Mouse (Mus musculus) regulatory T cell (primary cell): Measurements from ENCODE around the gene Shisa6.

Source experiments
- in situ Hi-C: fragments of 300-600 bp; cut with MboI, MseI; formaldehyde crosslinking; loops from one replicate; pipeline ENCODE4 v1.15.1; 2025; ENCODE audit warnings: high pct_unique_total_duplicates

Shisa6 gene

DNA sequence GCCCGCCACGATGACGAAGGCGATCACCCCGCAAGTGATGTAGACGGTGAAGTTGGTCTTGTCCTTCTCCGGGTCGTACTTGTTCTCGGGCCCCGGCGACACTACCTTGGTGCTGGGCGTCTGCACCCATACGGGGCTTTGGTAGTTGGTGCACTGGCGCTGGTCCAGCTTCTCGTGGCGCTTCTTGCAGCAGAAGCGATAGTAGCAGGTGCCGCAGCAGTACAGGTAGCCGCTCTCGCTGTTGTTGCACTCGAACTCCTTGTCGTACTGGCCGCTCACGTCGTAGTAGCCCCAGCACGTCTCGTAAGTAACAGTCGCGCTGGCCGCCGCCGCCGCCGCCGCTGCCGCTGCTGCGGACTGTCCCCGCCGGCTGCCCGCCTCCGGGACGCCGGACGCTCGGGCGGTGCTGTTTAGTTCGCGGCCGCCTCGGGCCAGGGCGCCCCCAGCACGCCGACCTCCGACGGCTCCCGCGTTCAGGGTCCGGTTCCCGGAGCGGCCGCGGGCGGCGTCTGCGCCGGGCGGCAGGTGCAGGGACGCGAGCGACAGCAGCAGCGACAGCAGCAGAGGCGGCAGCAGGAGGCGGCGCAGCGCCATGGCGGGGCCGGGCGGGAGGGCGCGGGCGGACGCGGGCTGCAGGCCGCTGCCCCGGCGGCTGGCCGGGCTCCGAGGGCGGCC lies at the start of gene Shisa6:
Shisa6 (minus strand) TSS at position 594 of the 675 bp plus-strand sequence.
- in situ Hi-C loops: no loop called here

DNA sequence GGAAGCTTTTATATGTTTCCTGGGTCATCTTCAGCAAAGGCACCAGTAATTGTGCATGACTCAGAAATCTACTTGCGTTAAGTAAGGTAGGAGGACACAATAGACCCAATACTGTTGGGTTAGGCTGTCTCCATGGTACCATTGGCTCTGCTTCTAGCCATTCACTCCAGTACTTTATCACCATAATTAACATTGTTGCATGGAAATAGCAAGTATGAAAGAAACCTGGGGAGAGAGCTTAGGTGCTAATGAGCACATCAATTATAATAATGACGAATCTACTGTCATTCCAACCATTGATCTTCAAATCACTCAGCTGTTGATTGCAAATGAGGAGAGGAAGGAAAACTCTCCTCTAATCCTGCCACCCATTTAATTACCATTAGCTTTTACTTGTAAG lies 48.1 kb upstream of the Shisa6 start:
- in situ Hi-C loops: no loop called here

- in situ Hi-C loops: no loop called here
These were observed 43.3 kb upstream of the Shisa6 start for GRCm38 (mm10) chr11:66569045-66569444.

- in situ Hi-C loops: no loop called here
These were observed 42.6 kb upstream of the Shisa6 start for GRCm38 (mm10) chr11:66568386-66568791.

DNA sequence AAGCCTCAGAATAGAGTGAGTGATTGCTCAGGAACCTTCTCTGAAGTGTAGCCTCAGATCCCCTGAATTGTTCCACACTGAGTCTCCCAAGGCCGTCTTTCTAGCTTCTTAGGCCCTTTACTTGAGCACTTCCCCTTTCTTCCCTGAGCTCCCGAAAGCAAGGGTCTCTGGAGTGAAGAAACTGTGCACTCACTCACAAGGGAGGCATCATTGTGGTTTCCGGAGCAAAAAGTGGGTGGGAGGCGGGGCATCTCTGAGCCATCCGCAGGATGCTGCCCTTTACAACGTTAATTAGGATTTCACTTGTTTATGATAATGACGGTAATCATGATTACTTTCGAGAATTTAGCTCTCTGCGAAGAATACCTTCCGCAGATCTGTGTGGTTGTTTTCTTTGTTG lies 41.6 kb upstream of the Shisa6 start:
- in situ Hi-C loops: no loop called here

DNA sequence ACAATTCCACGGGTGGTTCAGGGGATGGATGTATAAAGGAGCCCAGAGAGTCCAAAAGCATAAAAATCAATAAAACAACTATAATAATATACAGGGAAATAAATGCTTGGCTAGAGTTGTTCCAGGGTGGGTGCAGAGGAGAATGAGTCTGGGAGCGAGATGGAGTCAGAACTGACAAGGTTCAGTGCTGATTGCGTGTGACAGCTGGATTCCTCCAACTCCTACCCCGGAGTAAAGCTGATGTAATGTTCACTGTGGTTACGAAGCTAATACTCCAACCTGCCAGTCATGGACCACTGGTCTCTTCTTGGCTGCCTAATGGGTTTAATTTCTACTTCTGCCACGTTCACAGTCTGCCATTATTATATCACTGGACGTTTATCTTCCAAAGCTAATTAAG lies 36.5 kb upstream of the Shisa6 start:
- in situ Hi-C loops: no loop called here

GRCm38 (mm10) chr11:66537820-66538219 lies 12.1 kb upstream of the Shisa6 start:
- in situ Hi-C loops: no loop called here

- in situ Hi-C loops: no loop called here
These were observed 10.1 kb upstream of the Shisa6 start for GRCm38 (mm10) chr11:66535866-66536265.

- in situ Hi-C loops: no loop called here
These were observed 9.4 kb upstream of the Shisa6 start for GRCm38 (mm10) chr11:66535156-66535555.

- in situ Hi-C loops: no loop called here
These were observed 8.5 kb upstream of the Shisa6 start for GRCm38 (mm10) chr11:66534291-66534690.

- in situ Hi-C loops: no loop called here
These were observed 2.4 kb upstream of the Shisa6 start for GRCm38 (mm10) chr11:66528146-66528545.

GRCm38 (mm10) chr11:66527343-66527742 lies 1.6 kb upstream of the Shisa6 start:
- in situ Hi-C loops: no loop called here

- in situ Hi-C loops: no loop called here
These were observed 1.2 kb upstream of the Shisa6 start for GRCm38 (mm10) chr11:66526981-66527320.

DNA sequence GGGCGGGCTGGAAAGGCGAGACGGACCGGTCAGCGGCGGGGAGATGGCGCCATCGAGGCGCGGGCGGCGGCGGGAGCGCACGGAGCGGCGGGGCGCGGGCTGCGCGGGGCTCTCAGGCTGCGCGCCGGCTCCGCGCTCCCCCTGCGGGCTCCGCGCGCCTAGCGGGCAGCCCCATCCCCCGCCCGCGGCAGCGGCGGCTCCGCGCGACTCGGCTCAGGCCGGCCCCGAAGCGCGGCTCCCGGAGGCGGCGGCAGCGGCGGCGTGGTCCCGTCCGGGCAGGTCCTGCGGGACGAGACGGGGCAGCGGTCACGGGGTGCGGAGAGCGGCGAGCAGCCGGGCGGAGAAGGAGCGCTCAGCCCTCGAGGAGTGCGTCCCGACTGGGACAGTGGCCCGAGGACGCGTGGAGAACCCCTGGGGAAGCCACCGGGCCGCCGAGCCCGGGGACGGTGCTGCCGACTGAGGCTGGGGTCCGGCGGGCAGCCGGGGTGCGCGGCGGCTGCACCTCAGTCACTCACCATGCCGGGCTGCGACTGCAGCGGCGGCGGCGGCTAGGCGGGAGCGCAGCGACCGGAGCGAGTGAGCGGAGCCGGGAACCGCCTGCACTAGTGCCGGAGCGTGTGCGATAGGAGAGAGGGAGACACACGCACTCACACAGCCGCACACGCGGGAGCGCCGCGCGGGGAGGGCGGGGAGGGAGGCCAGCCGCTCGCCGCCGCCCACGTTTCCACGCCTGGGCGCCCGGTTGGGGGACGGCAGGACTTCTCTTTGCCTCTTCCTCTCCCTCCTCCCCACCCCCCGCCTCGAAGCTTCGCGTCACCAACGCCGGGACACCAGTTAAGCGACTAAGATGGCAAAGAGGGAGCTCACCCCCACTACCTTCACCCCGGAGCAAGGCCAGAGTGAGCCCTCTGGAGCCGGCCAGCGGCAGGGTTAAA lies 549 bp upstream of the Shisa6 start:
- in situ Hi-C loops: no loop called here

DNA sequence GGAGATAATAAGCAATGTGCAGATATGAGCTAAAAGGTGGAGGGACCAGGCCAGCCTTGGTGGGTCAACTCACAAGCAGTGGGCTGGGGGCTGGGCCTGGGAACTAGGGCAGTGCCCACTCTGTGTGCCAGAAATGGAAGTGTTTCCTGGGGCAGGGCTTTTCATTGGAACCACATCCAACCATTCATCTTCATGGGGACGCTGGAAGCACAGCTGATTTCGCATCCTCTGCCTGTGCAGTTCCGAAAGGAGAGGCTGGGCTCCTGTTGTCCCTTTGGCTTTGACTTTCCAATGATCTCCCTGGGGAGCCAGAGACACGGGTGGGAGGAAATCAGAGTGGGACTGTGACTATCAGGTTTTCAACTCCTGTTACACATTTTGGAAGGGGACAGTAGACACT lies 1.5 kb downstream of the Shisa6 start:
- in situ Hi-C loops: no loop called here

DNA sequence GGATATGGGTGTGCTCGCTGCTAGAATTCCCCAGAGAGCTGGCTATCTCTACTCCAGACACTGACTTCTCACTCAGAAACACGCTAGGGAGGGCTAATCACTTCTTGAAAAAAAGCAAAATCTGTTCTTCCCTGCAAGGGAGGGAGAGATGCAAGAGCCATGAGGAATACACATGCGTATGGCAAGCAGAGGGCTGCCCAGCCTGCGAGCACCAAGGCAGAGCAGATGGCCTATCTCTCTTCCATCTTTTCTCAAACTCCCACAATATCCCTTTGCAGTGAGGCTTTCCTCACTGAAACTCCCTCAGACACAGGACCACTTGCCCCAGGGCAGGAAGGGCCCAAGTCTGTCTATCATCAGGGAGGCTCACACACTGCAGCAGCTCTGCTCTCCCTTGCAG lies 3.4 kb downstream of the Shisa6 start:
- in situ Hi-C loops: no loop called here

DNA sequence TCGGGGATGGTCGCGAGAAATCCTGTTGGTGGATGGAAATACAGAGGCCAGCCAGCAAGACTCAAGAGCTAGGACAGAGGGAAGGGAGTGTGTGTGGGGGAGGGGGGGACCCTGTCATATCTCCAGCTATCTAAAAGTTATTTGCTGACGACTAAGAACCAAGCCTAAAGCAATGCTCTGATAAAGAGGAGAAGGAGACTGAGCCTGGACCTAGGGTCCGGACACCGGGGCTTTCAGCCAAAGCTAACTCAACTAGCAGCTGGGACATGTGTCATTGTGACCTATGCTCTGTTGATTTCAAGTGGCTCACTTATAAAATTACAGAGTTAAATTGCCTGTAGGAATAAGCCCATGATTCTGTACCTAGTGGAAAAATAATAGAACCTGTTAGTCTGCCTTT lies 6.4 kb downstream of the Shisa6 start:
- in situ Hi-C loops: no loop called here

DNA sequence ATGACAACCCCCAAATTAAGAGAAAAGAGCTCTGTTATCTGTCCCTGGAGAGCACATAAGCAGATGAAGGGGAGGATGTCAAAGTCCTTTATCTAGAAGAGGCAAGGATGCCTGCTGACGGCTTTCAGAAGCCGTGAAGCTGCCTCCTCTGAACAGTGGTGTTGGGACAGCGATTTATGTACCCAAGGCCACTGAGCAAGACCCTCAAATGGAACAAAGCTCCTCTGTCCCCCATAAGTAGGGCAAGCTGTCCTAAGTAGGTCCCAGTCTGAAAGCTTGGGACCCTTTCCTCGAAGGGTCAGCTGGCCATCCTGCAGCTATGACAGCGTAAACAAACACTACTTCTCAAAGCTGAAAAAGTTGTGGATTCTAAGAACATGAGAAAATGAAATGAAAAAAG lies 11.4 kb downstream of the Shisa6 start:
- in situ Hi-C loops: no loop called here

DNA sequence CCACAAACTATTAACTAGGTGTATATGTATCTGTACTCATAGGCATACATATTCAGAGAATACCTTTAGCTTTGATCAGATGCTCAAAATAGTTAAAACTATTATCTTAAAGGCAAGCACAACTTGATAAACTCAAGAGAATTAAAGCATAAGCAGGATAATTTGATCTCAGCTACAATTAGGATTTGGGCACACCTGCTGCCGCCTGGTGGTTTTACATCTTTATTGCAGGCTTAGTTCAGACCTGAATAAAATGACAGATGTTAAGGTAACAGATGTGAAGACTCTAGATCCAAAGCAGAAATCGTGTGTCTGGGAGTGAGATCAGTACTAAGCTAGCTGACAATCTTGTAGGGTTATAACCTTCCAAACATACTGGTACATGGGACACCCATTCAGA lies 24.8 kb downstream of the Shisa6 start:
- in situ Hi-C loops: no loop called here

GRCm38 (mm10) chr11:66498857-66499445 lies 26.8 kb downstream of the Shisa6 start:
- in situ Hi-C loops: no loop called here

- in situ Hi-C loops: no loop called here
These were observed 29.5 kb downstream of the Shisa6 start for GRCm38 (mm10) chr11:66496235-66496634.

DNA sequence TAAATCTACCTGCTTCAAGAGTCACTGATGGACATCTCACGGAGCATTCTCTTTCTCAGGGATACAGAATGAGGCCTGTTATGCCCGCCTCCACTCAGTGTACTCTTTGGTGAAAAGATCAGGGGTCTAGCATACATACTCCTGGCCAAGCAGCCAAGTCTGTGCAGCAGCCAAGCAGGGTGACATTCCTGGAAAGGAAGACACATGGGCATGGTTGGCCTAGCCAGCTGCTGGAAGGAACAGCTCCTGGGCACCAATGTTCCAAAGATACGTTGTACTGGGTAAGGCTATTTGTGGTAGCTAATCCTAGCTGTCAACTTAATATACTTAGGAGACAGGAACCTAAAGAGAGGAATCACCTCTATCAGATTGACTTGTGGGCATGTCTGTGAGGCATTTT lies 31.4 kb downstream of the Shisa6 start:
- in situ Hi-C loops: no loop called here

DNA sequence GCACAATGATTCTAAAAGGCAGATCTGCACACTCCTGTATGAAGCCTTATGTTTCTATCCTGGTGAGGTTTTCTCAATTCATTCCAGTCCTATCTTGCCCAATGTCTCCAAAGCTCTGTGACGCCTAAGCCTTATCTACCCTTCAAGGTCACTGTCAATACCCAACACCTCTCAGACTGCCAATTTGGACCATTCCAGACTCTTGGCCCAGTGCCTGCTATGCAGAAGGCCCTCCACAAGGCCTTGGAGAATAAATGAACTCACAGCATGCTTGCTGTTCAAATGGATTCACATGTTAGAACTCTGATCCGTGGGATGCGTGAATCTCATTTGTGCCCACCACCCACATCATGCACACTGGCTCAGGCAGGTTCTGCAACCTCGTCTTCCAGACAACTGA lies 38.0 kb downstream of the Shisa6 start:
- in situ Hi-C loops: no loop called here
